Mouse (Mus musculus) MEL (cell line): ENCODE measurements at regions not wholly inside any gene's neighbourhood (a gene's known extent, or its start where the extent isn't known, plus 50 kb on each side); places are given as distances from the start of the nearest gene placed in this dataset.

Experiments
- DNase-seq: peaks from one replicate; pipeline ENCODE4 v3.0.0; 2011; ENCODE audit warnings: low read depth, low spot score
- H3K27ac ChIP-seq: 2 replicates; pipeline ENCODE4 v1.5.1; 2012; ENCODE audit warnings: low read depth, mild to moderate bottlenecking, control low read depth, low read length, moderate library complexity; ENCODE audit not compliant: control insufficient read depth
- H3K27me3 ChIP-seq, 2 experiments: fragments of 150-350 bp in 1 of 2; sonication (generic) in 1 of 2; 2 replicates each; pipeline ENCODE4 v1.6.1; 2012; ENCODE audit warnings: low read length in 2 of 2, mild to moderate bottlenecking in 2 of 2, improper control_type of control experiment in 1 of 2, moderate library complexity in 1 of 2; ENCODE audit not compliant: insufficient read depth in 2 of 2, control insufficient read depth in 1 of 2
- H3K36me3 ChIP-seq, 2 experiments: 2 replicates each; pipeline ENCODE4 v1.6.1; 2012 to 2014; ENCODE audit warnings: low read length in 2 of 2, improper control_type of control experiment in 1 of 2, inconsistent platforms in 1 of 2, mild to moderate bottlenecking in 1 of 2; ENCODE audit not compliant: insufficient read depth in 2 of 2, control insufficient read depth in 1 of 2
- H3K4me1 ChIP-seq, 2 experiments: fragments of 150-350 bp in 1 of 2; sonication (generic) in 1 of 2; 2 replicates each; pipeline ENCODE4 v1.6.1; 2012; ENCODE audit warnings: low read length in 2 of 2, improper control_type of control experiment in 1 of 2, mild to moderate bottlenecking in 1 of 2; ENCODE audit not compliant: insufficient read depth in 2 of 2, control insufficient read depth in 1 of 2
- H3K4me3 ChIP-seq, 2 experiments: fragments of 150-350 bp in 1 of 2; sonication (generic) in 1 of 2; 2 replicates each; pipeline ENCODE4 v1.5.1; 2012; ENCODE audit warnings: low read depth in 2 of 2, low read length in 2 of 2, mild to moderate bottlenecking in 2 of 2, moderate library complexity in 2 of 2, control low read depth in 1 of 2, improper control_type of control experiment in 1 of 2; ENCODE audit not compliant: control insufficient read depth in 1 of 2, insufficient read depth in 1 of 2
- H3K79me2 ChIP-seq: 2 replicates; pipeline ENCODE4 v1.6.1; 2012; ENCODE audit warnings: mild to moderate bottlenecking, low read length, moderate library complexity; ENCODE audit not compliant: control insufficient read depth, poor library complexity, insufficient read depth
- H3K9ac ChIP-seq: 2 replicates; pipeline ENCODE4 v1.6.1; 2012; ENCODE audit warnings: low read depth, mild to moderate bottlenecking, control low read depth, low read length, moderate library complexity; ENCODE audit not compliant: control insufficient read depth, poor library complexity, severe bottlenecking
- H3K9me3 ChIP-seq: fragments of 150-350 bp; sonication (generic); replicated peaks from 2 replicates; pipeline ENCODE4 v1.6.1; 2012; ENCODE audit warnings: mild to moderate bottlenecking, low read length, improper control_type of control experiment, moderate library complexity; ENCODE audit not compliant: insufficient read depth
- CHD1 ChIP-seq: IDR thresholded peaks from 2 replicates; pipeline ENCODE4 v1.6.1; 2012; ENCODE audit warnings: low read depth, mild to moderate bottlenecking, inconsistent platforms, low read length, improper control_type of control experiment
- CHD2 ChIP-seq: IDR thresholded peaks from 2 replicates; pipeline ENCODE4 v1.6.1; 2011; ENCODE audit warnings: low read length, improper control_type of control experiment
- E2F4 ChIP-seq: IDR thresholded peaks from 2 replicates; pipeline ENCODE4 v1.6.1; 2011; ENCODE audit warnings: low read depth, low read length, improper control_type of control experiment, borderline replicate concordance
- ELF1 ChIP-seq: IDR thresholded peaks from 2 replicates; pipeline ENCODE4 v1.6.1; 2014; ENCODE audit warnings: low read depth, mild to moderate bottlenecking, inconsistent platforms, low read length, improper control_type of control experiment, moderate library complexity
- EP300 ChIP-seq, 2 experiments: IDR thresholded peaks; 2 replicates each; pipeline ENCODE4 v1.6.1; 2011; ENCODE audit warnings: improper control_type of control experiment in 2 of 2, low read length in 2 of 2, low read depth in 1 of 2, mild to moderate bottlenecking in 1 of 2
- ETS1 ChIP-seq: IDR thresholded peaks from 2 replicates; pipeline ENCODE4 v1.6.1; 2012; ENCODE audit warnings: low read depth, mild to moderate bottlenecking, inconsistent platforms, low read length, improper control_type of control experiment, moderate library complexity
- GABPA ChIP-seq: IDR thresholded peaks from 2 replicates; pipeline ENCODE4 v1.6.1; 2012; ENCODE audit warnings: low read depth, mild to moderate bottlenecking, inconsistent platforms, low read length, improper control_type of control experiment, moderate library complexity
- JUND ChIP-seq: IDR thresholded peaks from 2 replicates; pipeline ENCODE4 v1.6.1; 2011; ENCODE audit warnings: low read depth, mild to moderate bottlenecking, improper control_type of control experiment, low read length
- MAX ChIP-seq: IDR thresholded peaks from 2 replicates; pipeline ENCODE4 v1.6.1; 2011; ENCODE audit warnings: low read length, improper control_type of control experiment
- MAZ ChIP-seq: IDR thresholded peaks from 2 replicates; pipeline ENCODE4 v1.6.1; 2012; ENCODE audit warnings: low read depth, mild to moderate bottlenecking, inconsistent platforms, low read length, improper control_type of control experiment
- MXI1 ChIP-seq: IDR thresholded peaks from 2 replicates; pipeline ENCODE4 v1.6.1; 2011; ENCODE audit warnings: mild to moderate bottlenecking, low read depth, low read length, improper control_type of control experiment
- MYC ChIP-seq: IDR thresholded peaks from 2 replicates; pipeline ENCODE4 v1.6.1; 2011; ENCODE audit warnings: low read depth, mild to moderate bottlenecking, low read length, improper control_type of control experiment, moderate library complexity
- NELFE ChIP-seq: IDR thresholded peaks from 2 replicates; pipeline ENCODE4 v1.6.1; 2011; ENCODE audit warnings: low read depth, low read length, improper control_type of control experiment
- NRF1 ChIP-seq: IDR thresholded peaks from 2 replicates; pipeline ENCODE4 v1.6.1; 2014; ENCODE audit warnings: low read depth, mild to moderate bottlenecking, inconsistent platforms, low read length, improper control_type of control experiment, moderate library complexity; ENCODE audit not compliant: poor library complexity, insufficient read depth, severe bottlenecking
- POLR2AphosphoS2 ChIP-seq: IDR thresholded peaks from 2 replicates; pipeline ENCODE4 v1.6.1; 2011; ENCODE audit warnings: low read length, improper control_type of control experiment
- POLR2AphosphoS5 ChIP-seq: IDR thresholded peaks from 2 replicates; pipeline ENCODE4 v1.6.1; 2012; ENCODE audit warnings: low read depth, borderline replicate concordance, mild to moderate bottlenecking, inconsistent platforms, low read length, moderate library complexity, mixed read lengths
- RCOR1 ChIP-seq: IDR thresholded peaks from 2 replicates; pipeline ENCODE4 v1.6.1; 2012; ENCODE audit warnings: low read depth, mild to moderate bottlenecking, inconsistent platforms, low read length, improper control_type of control experiment
- SIN3A ChIP-seq: IDR thresholded peaks from 2 replicates; pipeline ENCODE4 v1.6.1; 2012; ENCODE audit warnings: low read length, improper control_type of control experiment, inconsistent platforms
- SMC3 ChIP-seq: IDR thresholded peaks from 2 replicates; pipeline ENCODE4 v1.6.1; 2011; ENCODE audit warnings: low read depth, low read length, improper control_type of control experiment
- TAL1 ChIP-seq: IDR thresholded peaks from 2 replicates; pipeline ENCODE4 v1.6.1; 2012; ENCODE audit warnings: mild to moderate bottlenecking, inconsistent platforms, low read length, moderate library complexity, mixed read lengths
- ZC3H11A ChIP-seq: IDR thresholded peaks from 2 replicates; pipeline ENCODE4 v1.6.1; 2012; ENCODE audit warnings: low read depth, mild to moderate bottlenecking, inconsistent platforms, low read length, improper control_type of control experiment
- ZMIZ1 ChIP-seq: IDR thresholded peaks from 2 replicates; pipeline ENCODE4 v1.6.1; 2012; ENCODE audit warnings: low read depth, mild to moderate bottlenecking, inconsistent platforms, low read length, improper control_type of control experiment, moderate library complexity
- ZNF384 ChIP-seq: IDR thresholded peaks from 2 replicates; pipeline ENCODE4 v1.6.1; 2012; ENCODE audit warnings: low read depth, mild to moderate bottlenecking, inconsistent platforms, low read length, improper control_type of control experiment

- H3K79me2 ChIP-seq: no peaks in the 10 kb centered on the region
- H3K36me3 ChIP-seq: no peaks in the 10 kb centered on the region
- no peaks in the 10 kb centered on the region; a peak in 1 of 4 replicates for H3K27me3 ChIP-seq
- no peak for TF ChIP-seq MAX
- no peak for TF ChIP-seq ZC3H11A
- no peak for TF ChIP-seq RCOR1
- no peak for TF ChIP-seq ELF1
- no peak for TF ChIP-seq SMC3
- TF ChIP-seq E2F4: no peak
- no peak for TF ChIP-seq MYC
- TF ChIP-seq ZNF384: no peak
- TF ChIP-seq JUND: no peak
- no peak for TF ChIP-seq GABPA
- no peak for TF ChIP-seq NRF1
- TF ChIP-seq TAL1: no peak
- no peak for TF ChIP-seq CHD2
- no peak for TF ChIP-seq ETS1
- no peak for TF ChIP-seq MAZ
- TF ChIP-seq NELFE: no peak
- no peak for TF ChIP-seq SIN3A
- TF ChIP-seq POLR2AphosphoS5: no peak
- TF ChIP-seq, all 39 proteins: peak for 0
- DNase-seq: no peak
- H3K4me1 ChIP-seq: no peaks in the 10 kb centered on the region
- H3K4me3 ChIP-seq: no peak overlapping the region
- no peaks in the 10 kb centered on the region for H3K9me3 ChIP-seq
- no peak overlapping the region for H3K27ac ChIP-seq
- no peak overlapping the region for H3K9ac ChIP-seq
Measured at GRCm38 (mm10) chr13:44355771-44356221, 373.5 kb upstream of the Jarid2 start.

DNA sequence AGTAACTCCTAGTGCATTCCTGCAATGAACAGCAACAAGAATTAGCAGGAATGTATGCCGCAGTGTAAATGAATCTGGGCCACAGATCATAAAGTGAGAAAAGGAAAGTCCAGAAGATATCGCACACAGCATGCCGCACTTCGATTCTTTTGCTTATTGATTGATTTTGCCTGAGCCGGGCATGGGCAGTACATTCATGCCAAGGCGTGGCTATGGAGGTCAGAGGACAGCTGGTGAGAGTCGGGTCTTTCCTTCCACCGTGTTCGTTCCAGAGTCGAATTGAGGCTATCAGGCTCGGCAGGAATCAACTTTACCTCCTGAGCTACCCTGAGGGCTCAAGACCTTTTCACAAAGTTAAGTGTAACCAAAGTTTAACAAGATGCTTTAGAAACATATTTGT is 372.3 kb upstream of the Jarid2 start:
- Histone ChIP-seq H3K9ac (no peak overlapping the region), H3K4me1 (no peaks in the 10 kb centered on the region)
- TF ChIP-seq CHD1 (no peak), POLR2AphosphoS2 (no peak), NRF1 (no peak), SMC3 (no peak), ZMIZ1 (no peak), EP300 (IDR thresholded peaks at IDR 0.05; ENCODE audit: low read depth in 1 of 2, low read length in 2 of 2) (no peak), ZC3H11A (no peak), MXI1 (no peak), MYC (no peak), GABPA (no peak)

More for the DNA sequence above, 372.3 kb upstream of the Jarid2 start:
- Histone ChIP-seq H3K4me3 (no peak overlapping the region), H3K27ac (no peak overlapping the region), H3K27me3 (no peaks in the 10 kb centered on the region; a peak in 1 of 4 replicates), H3K36me3 (no peaks in the 10 kb centered on the region), H3K79me2 (no peaks in the 10 kb centered on the region), H3K9me3 (no peaks in the 10 kb centered on the region)
- DNase-seq: no peak
